ENCODE assay signal across 13 mouse cellular contexts in genomic region chr6:86485943-86486640, GRCm38 (mm10). TPM values are rescaled to one million over a fixed set of nuclear protein-coding genes. Genes with fewer than 3 reads are reported as not detected.
DNase-seq lines count a peak whose midpoint lies in the region; ATAC-seq and TF ChIP-seq lines count a peak whose summit lies in the region.
"Had no signal": no experiment of that assay in that cellular context is flagged by ENCODE, and none has a peak within 500 bp of the region (broad histone marks: within the 10 kb centered on the region; RNA-seq: fewer than 3 reads in every experiment).

No protein-coding gene starts in this region.

- no peaks in the 10 kb centered on the region for H3K36me3 ChIP-seq in hindbrain, postnatal 0 days (ENCODE audit: insufficient read depth, low read length)
- H3K36me3 ChIP-seq in hindbrain, embryonic 12.5 days: no peaks in the 10 kb centered on the region
- no peaks in the 10 kb centered on the region for H3K36me3 ChIP-seq in stomach, embryonic 14.5 days (ENCODE audit: control insufficient read depth, insufficient read depth, low read length)
- no peaks in the 10 kb centered on the region for H3K36me3 ChIP-seq in stomach, postnatal 0 days (ENCODE audit: control insufficient read depth, insufficient read depth, low read length)
- H3K36me3 ChIP-seq: liver, embryonic 12.5 days; neural tube, embryonic 13.5 days had no signal

- no peak for TF ChIP-seq EP300 in stomach, postnatal 0 days (optimal IDR thresholded peaks at IDR 0.05)

- no peaks in the 10 kb centered on the region for H3K27me3 ChIP-seq in hindbrain, postnatal 0 days (ENCODE audit: insufficient read depth, low read length)
- no peaks in the 10 kb centered on the region for H3K27me3 ChIP-seq in hindbrain, embryonic 12.5 days
- no peaks in the 10 kb centered on the region for H3K27me3 ChIP-seq in stomach, embryonic 14.5 days (ENCODE audit: control insufficient read depth, insufficient read depth, low read length)
- H3K27me3 ChIP-seq in stomach, postnatal 0 days (ENCODE audit: control insufficient read depth, insufficient read depth, low read length): no peaks in the 10 kb centered on the region
- H3K27me3 ChIP-seq: liver, embryonic 12.5 days; neural tube, embryonic 13.5 days had no signal

- H3K4me3 ChIP-seq in hindbrain, postnatal 0 days (ENCODE audit: low read length): no peak overlapping the region
- H3K4me3 ChIP-seq in hindbrain, embryonic 12.5 days: no peak overlapping the region
- H3K4me3 ChIP-seq in stomach, embryonic 14.5 days (ENCODE audit: low read depth, low read length): no peak overlapping the region
- H3K4me3 ChIP-seq in stomach, postnatal 0 days (ENCODE audit: low read depth, low read length): no peak overlapping the region
- H3K4me3 ChIP-seq: liver, embryonic 12.5 days; neural tube, embryonic 13.5 days had no signal

- peak overlapping the region; percentile 95; the same call in 1 of the 2 replicates for H3K27ac ChIP-seq in hindbrain, postnatal 0 days
- H3K27ac ChIP-seq in hindbrain, embryonic 12.5 days: no peak overlapping the region
- 0 out of 2 replicates have a peak overlapping the region, but pooled peaks have one; percentile 17 for H3K27ac ChIP-seq in stomach, embryonic 14.5 days (ENCODE audit: low read length)
- H3K27ac ChIP-seq in stomach, postnatal 0 days (replicated peaks): no peak overlapping the region; the same call in 1 of the 2 replicates

- no peaks in the 10 kb centered on the region for H3K9me3 ChIP-seq in hindbrain, postnatal 0 days (ENCODE audit: low read length)
- no peaks in the 10 kb centered on the region for H3K9me3 ChIP-seq in hindbrain, embryonic 12.5 days (replicated peaks)
- H3K9me3 ChIP-seq in stomach, embryonic 14.5 days (ENCODE audit: control insufficient read depth, low read depth, low read length): no peaks in the 10 kb centered on the region
- no peaks in the 10 kb centered on the region for H3K9me3 ChIP-seq in stomach, postnatal 0 days (ENCODE audit: control insufficient read depth, low read length)
- H3K9me3 ChIP-seq: liver, embryonic 12.5 days; neural tube, embryonic 13.5 days had no signal

- no peak for TF ChIP-seq CTCF in hindbrain, postnatal 0 days (IDR thresholded peaks at IDR 0.05; ENCODE audit: low read depth)
- no peak for TF ChIP-seq CTCF in stomach, postnatal 0 days (IDR thresholded peaks at IDR 0.05; ENCODE audit: low read depth)

- ATAC-seq in hindbrain, postnatal 0 days: no peak
- no peak for ATAC-seq in hindbrain, embryonic 12.5 days (ENCODE audit: low FRiP score)
- no peak for ATAC-seq in stomach, embryonic 14.5 days (ENCODE audit: insufficient number of reproducible peaks, insufficient read depth, low FRiP score, low read depth)
- ATAC-seq in stomach, postnatal 0 days (ENCODE audit: low FRiP score, low TSS enrichment): no peak
- no peak for ATAC-seq in frontal cortex, adult (ENCODE audit: low TSS enrichment)
- ATAC-seq: liver, embryonic 12.5 days had no signal

- H3K9ac ChIP-seq in hindbrain, postnatal 0 days (replicated peaks; ENCODE audit: low read length): no peak overlapping the region
- H3K9ac ChIP-seq in hindbrain, embryonic 12.5 days: no peak overlapping the region
- H3K9ac ChIP-seq in stomach, embryonic 14.5 days (replicated peaks; ENCODE audit: low read depth, low read length): no peak overlapping the region
- H3K9ac ChIP-seq in stomach, postnatal 0 days (ENCODE audit: low read length): no peak overlapping the region

- no peak overlapping the region for H3K4me2 ChIP-seq in hindbrain, postnatal 0 days (ENCODE audit: low read depth, low read length)
- no peak overlapping the region for H3K4me2 ChIP-seq in hindbrain, embryonic 12.5 days (replicated peaks)
- H3K4me2 ChIP-seq in stomach, embryonic 14.5 days (replicated peaks; ENCODE audit: low read depth, low read length): no peak overlapping the region
- H3K4me2 ChIP-seq in stomach, postnatal 0 days (replicated peaks; ENCODE audit: low read depth): no peak overlapping the region

- DNase-seq in cerebellum, postnatal 10 days: peak; percentile 75 to 76
- DNase-seq in cerebellum, postnatal 25 days: no peak
- DNase-seq in hindbrain, postnatal 0 days (ENCODE audit: low spot score): peak; percentile 59
- DNase-seq in stomach, postnatal 0 days (ENCODE audit: low spot score): no peak
- DNase-seq in testis, postnatal 14 days (ENCODE audit: low spot score): no peak
- DNase-seq: heart, adult 11 months; right cerebral cortex, adult 18-20 months had no signal

- H3K4me1 ChIP-seq in hindbrain, postnatal 0 days (ENCODE audit: insufficient read depth, low read length): peaks cover 16% of the 10 kb centered on the region
- H3K4me1 ChIP-seq in hindbrain, embryonic 12.5 days: peaks cover 18% of the 10 kb centered on the region
- peaks cover 15% of the 10 kb centered on the region for H3K4me1 ChIP-seq in stomach, embryonic 14.5 days (ENCODE audit: control insufficient read depth, insufficient read depth, low read length)
- peaks cover 6% of the 10 kb centered on the region; the same call in 1 of the 2 replicates for H3K4me1 ChIP-seq in stomach, postnatal 0 days (replicated peaks; ENCODE audit: control insufficient read depth, insufficient read depth)

- WGBS in hindbrain, postnatal 0 days: 40% methylated on average over 6 of the region's 7 CpGs
- 75% methylated on average over 7 of the region's 7 CpGs for WGBS in hindbrain, embryonic 12.5 days
- 82% methylated on average over 7 of the region's 7 CpGs for WGBS in stomach, embryonic 14.5 days
- 65% methylated on average over 6 of the region's 7 CpGs for WGBS in stomach, postnatal 0 days

RNA-seq across cellular contexts. Expression of gene Pcbp1, which starts 40.0 kb away (rescaled TPM):
- total RNA-seq in hindbrain, postnatal 0 days (2014; rRNA removed): 61.7 and 71.3 TPM in 2 replicates
- polyA plus RNA-seq in hindbrain, postnatal 0 days (2015; fragmentation: Nextera tagmentation; extraction: Ambion mirVana): 300 and 303 TPM in 2 replicates
- 557 and 561 TPM in 2 replicates for polyA plus RNA-seq in hindbrain, embryonic 12.5 days (2016; fragmentation: Nextera tagmentation; extraction: Ambion mirVana)
- polyA plus RNA-seq in stomach, embryonic 14.5 days (2014; fragmentation: Nextera tagmentation; extraction: Ambion mirVana): 230 and 234 TPM in 2 replicates
- 331 and 337 TPM in 2 replicates for polyA plus RNA-seq in stomach, postnatal 0 days (2015; fragmentation: Nextera tagmentation; extraction: Ambion mirVana)

RNA-seq across cellular contexts. Expression of gene C87436, which starts 47.9 kb away (rescaled TPM):
- total RNA-seq in hindbrain, postnatal 0 days (2014; rRNA removed): 14.4 and 17.6 TPM in 2 replicates
- 15.9 and 19.6 TPM in 2 replicates for polyA plus RNA-seq in hindbrain, postnatal 0 days (2015; fragmentation: Nextera tagmentation; extraction: Ambion mirVana)
- 28.1 and 29.7 TPM in 2 replicates for polyA plus RNA-seq in hindbrain, embryonic 12.5 days (2016; fragmentation: Nextera tagmentation; extraction: Ambion mirVana)
- 26.3 and 26.8 TPM in 2 replicates for polyA plus RNA-seq in stomach, embryonic 14.5 days (2014; fragmentation: Nextera tagmentation; extraction: Ambion mirVana)
- polyA plus RNA-seq in stomach, postnatal 0 days (2015; fragmentation: Nextera tagmentation; extraction: Ambion mirVana): 15.0 and 16.4 TPM in 2 replicates

RNA-seq across cellular contexts. Expression of gene Gm44790, which starts 59.6 kb away (rescaled TPM):
- not detected in 2 replicates for total RNA-seq in hindbrain, postnatal 0 days (2014; rRNA removed)
- not detected in 2 replicates for polyA plus RNA-seq in hindbrain, postnatal 0 days (2015; fragmentation: Nextera tagmentation; extraction: Ambion mirVana)
- polyA plus RNA-seq in hindbrain, embryonic 12.5 days (2016; fragmentation: Nextera tagmentation; extraction: Ambion mirVana): not detected in 2 replicates
- not detected in 2 replicates for polyA plus RNA-seq in stomach, embryonic 14.5 days (2014; fragmentation: Nextera tagmentation; extraction: Ambion mirVana)
- not detected in 2 replicates for polyA plus RNA-seq in stomach, postnatal 0 days (2015; fragmentation: Nextera tagmentation; extraction: Ambion mirVana)
- total RNA-seq: megakaryocyte progenitor cell, adult 5-6 weeks had no signal
- polyA plus RNA-seq: liver, embryonic 12.5 days had no signal

Comparison
In these comparisons a context has a peak if more than half of its experiments do, and no peak if none do; other contexts are left out.
1. DNase-seq: peak in cerebellum, postnatal 10 days (2 of 2) and hindbrain, postnatal 0 days (single experiment); none in cerebellum, postnatal 25 days (0 of 2), stomach, postnatal 0 days (single experiment) and testis, postnatal 14 days (single experiment).
2. H3K27ac ChIP-seq: peak in hindbrain, postnatal 0 days (single experiment) and stomach, embryonic 14.5 days (single experiment); none in hindbrain, embryonic 12.5 days (single experiment) and stomach, postnatal 0 days (single experiment).